Mouse (Mus musculus): ENCODE data around the gene Bdp1. TPM values are rescaled to one million over a fixed set of nuclear protein-coding genes. Genes with fewer than 3 reads are reported as not detected.
"Not testable (repeated sequence)": the region's sequence is repeated elsewhere in the genome, so short reads cannot be mapped to it uniquely, and the experiment has no call there.

The Bdp1 gene
- polyA plus RNA-seq, 1 experiment: 53.9 TPM

DNA sequence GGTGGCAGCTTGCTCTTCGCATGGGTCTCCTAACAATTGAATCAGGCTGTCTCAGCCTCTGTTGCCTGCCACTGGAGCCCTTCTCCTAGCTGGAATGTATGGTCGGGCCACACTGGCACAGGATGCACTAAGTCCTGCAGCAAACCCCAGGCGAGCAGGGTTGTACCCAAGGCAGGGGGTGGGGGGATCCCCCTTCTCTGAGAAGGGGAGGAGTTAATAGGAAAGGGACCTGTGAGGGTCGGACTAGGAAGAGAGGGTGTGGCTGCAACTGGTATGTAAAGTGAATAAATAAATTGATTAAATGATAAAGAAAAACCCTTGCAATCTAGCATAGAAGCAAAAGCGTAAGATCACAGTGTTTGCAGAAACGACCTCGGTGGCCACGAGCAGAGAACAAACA lies 32.4 kb downstream of the Bdp1 start:
- H3K36me3 ChIP-seq (ENCODE audit: control insufficient read depth, insufficient read depth, low read length, poor library complexity, severe bottlenecking): peaks cover 44% of the 10 kb centered on the region
- H3K4me1 ChIP-seq (ENCODE audit: control insufficient read depth, insufficient read depth, low read length): no peaks in the 10 kb centered on the region
- no peak overlapping the region for H3K27ac ChIP-seq (ENCODE audit: insufficient read depth, low read length)
- no peak overlapping the region for H3K4me3 ChIP-seq (ENCODE audit: low read depth, low read length)
- no peak for TF ChIP-seq CTCF (IDR thresholded peaks at IDR 0.05; ENCODE audit: low read depth, low read length)
- no peak for TF ChIP-seq EP300 (IDR thresholded peaks at IDR 0.05; ENCODE audit: insufficient read depth, low read depth, low read length)
- no peak for TF ChIP-seq POLR2A (IDR thresholded peaks at IDR 0.05; ENCODE audit: insufficient read depth, low read length)
- H3K9me3 ChIP-seq (replicated peaks; ENCODE audit: control insufficient read depth, insufficient read depth, low read length, poor library complexity, severe bottlenecking): no peaks in the 10 kb centered on the region
- no peak overlapping the region for H3K9ac ChIP-seq (ENCODE audit: low read depth, poor library complexity, severe bottlenecking)
- no peaks in the 10 kb centered on the region for H3K27me3 ChIP-seq (ENCODE audit: control insufficient read depth, insufficient read depth, low read length, poor library complexity, severe bottlenecking)

DNA sequence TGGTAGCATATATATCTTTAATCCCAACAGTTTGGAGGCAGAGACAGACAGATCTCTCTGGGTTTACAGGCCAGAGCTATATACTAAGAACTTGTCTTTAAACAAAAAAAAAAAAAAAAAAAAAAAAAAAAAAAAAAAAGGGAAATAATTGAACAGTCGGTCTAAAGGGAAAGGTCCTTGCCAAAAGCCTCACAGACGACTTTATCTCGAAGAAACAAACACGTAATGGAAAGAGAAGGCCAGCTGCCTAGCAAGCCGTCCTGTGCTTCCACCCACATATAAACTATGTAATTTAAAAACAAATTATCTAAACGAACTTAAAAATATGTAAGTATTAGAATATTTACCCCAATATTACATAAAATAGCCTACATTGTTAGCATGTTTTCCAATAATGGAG lies 36.0 kb downstream of the Bdp1 start:
- H3K27ac ChIP-seq (ENCODE audit: insufficient read depth, low read length): no peak overlapping the region
- no peak overlapping the region for H3K9ac ChIP-seq (ENCODE audit: low read depth, poor library complexity, severe bottlenecking)
- H3K36me3 ChIP-seq (ENCODE audit: control insufficient read depth, insufficient read depth, low read length, poor library complexity, severe bottlenecking): peaks cover 51% of the 10 kb centered on the region
- H3K9me3 ChIP-seq (replicated peaks; ENCODE audit: control insufficient read depth, insufficient read depth, low read length, poor library complexity, severe bottlenecking): no peaks in the 10 kb centered on the region
- no peak for TF ChIP-seq CTCF (IDR thresholded peaks at IDR 0.05; ENCODE audit: low read depth, low read length)
- TF ChIP-seq POLR2A (IDR thresholded peaks at IDR 0.05; ENCODE audit: insufficient read depth, low read length): no peak
- TF ChIP-seq EP300 (IDR thresholded peaks at IDR 0.05; ENCODE audit: insufficient read depth, low read depth, low read length): no peak
- H3K4me3 ChIP-seq (ENCODE audit: low read depth, low read length): no peak overlapping the region
- H3K4me1 ChIP-seq (ENCODE audit: control insufficient read depth, insufficient read depth, low read length): no peaks in the 10 kb centered on the region
- H3K27me3 ChIP-seq (ENCODE audit: control insufficient read depth, insufficient read depth, low read length, poor library complexity, severe bottlenecking): no peaks in the 10 kb centered on the region

DNA sequence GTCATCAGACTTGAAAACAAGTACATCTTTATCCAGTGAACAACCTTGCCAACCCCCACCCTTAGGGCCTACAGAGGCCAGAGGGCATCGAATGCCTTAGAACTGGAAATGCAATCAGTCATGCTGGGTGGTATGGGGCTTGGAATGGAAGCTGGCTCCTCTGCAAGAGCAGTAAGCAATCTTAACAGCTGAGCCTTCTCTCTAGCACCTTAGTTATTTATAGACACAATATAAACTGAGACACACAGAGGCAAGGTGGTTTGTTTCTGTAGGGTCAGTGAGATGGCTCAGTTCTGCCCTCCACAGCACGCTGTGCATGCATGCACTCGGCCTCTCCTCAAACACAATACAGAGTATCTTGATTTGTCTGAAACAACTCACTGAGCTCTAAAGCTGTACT lies 39.9 kb downstream of the Bdp1 start:
- peaks cover 59% of the 10 kb centered on the region for H3K36me3 ChIP-seq (ENCODE audit: control insufficient read depth, insufficient read depth, low read length, poor library complexity, severe bottlenecking)

DNA sequence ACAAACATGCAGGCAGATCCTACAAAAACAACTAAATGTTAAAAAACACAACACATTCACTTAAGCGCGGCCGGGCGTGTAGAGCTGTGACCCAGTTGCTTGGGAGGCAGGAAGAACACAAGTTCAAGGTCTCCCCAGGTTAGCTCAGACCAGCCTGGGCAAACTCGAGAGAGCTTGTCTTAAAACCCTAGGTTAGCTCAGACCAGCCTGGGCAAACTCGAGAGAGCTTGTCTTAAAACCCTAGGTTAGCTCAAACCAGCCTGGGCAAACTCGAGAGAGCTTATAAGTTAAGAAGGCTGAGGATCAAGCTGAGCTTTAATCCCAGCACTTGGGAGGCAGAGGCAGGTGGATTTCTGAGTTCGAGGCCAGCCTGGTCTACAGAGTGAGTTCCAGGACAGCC lies 46.1 kb downstream of the Bdp1 start:
- not testable (repeated sequence) for H3K27ac ChIP-seq (ENCODE audit: insufficient read depth, low read length); H3K4me1 ChIP-seq (ENCODE audit: control insufficient read depth, insufficient read depth, low read length); H3K9me3 ChIP-seq (replicated peaks; ENCODE audit: control insufficient read depth, insufficient read depth, low read length, poor library complexity, severe bottlenecking); H3K9ac ChIP-seq (ENCODE audit: low read depth, poor library complexity, severe bottlenecking); H3K4me3 ChIP-seq (ENCODE audit: low read depth, low read length); H3K27me3 ChIP-seq (ENCODE audit: control insufficient read depth, insufficient read depth, low read length, poor library complexity, severe bottlenecking)
- H3K36me3 ChIP-seq (ENCODE audit: control insufficient read depth, insufficient read depth, low read length, poor library complexity, severe bottlenecking): peaks cover 52% of the 10 kb centered on the region

More for the DNA sequence above, 39.9 kb downstream of the Bdp1 start:
- H3K27me3 ChIP-seq (ENCODE audit: control insufficient read depth, insufficient read depth, low read length, poor library complexity, severe bottlenecking): no peaks in the 10 kb centered on the region
- no peak for TF ChIP-seq CTCF (IDR thresholded peaks at IDR 0.05; ENCODE audit: low read depth, low read length)
- no peak for TF ChIP-seq EP300 (IDR thresholded peaks at IDR 0.05; ENCODE audit: insufficient read depth, low read depth, low read length)
- no peak for TF ChIP-seq POLR2A (IDR thresholded peaks at IDR 0.05; ENCODE audit: insufficient read depth, low read length)
- H3K4me1 ChIP-seq (ENCODE audit: control insufficient read depth, insufficient read depth, low read length): no peaks in the 10 kb centered on the region
- no peaks in the 10 kb centered on the region for H3K9me3 ChIP-seq (replicated peaks; ENCODE audit: control insufficient read depth, insufficient read depth, low read length, poor library complexity, severe bottlenecking)
- no peak overlapping the region for H3K4me3 ChIP-seq (ENCODE audit: low read depth, low read length)
- no peak overlapping the region for H3K27ac ChIP-seq (ENCODE audit: insufficient read depth, low read length)
- H3K9ac ChIP-seq (ENCODE audit: low read depth, poor library complexity, severe bottlenecking): no peak overlapping the region

DNA sequence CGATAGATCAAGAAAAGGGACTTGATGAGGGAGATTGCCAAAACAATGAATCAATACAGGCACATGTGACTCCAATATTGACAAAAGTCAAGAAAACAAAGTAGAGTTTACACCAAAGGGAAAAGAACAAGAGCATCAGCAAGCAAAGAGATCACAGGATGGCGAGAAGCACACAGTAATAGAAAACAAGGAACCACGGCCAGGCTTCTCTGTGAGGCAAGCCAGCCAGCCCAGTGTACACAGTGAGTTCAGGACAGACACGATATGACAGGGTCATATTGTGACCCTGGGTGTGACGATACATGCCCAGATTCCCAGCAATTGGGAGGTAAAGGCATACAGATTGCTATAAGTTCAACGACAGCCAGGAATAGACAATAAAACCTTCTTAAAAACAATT lies 77.9 kb downstream of the Bdp1 start:
- no peaks in the 10 kb centered on the region for H3K9me3 ChIP-seq (replicated peaks; ENCODE audit: control insufficient read depth, insufficient read depth, low read length, poor library complexity, severe bottlenecking)
- no peak overlapping the region for H3K4me3 ChIP-seq (ENCODE audit: low read depth, low read length)
- H3K4me1 ChIP-seq (ENCODE audit: control insufficient read depth, insufficient read depth, low read length): no peaks in the 10 kb centered on the region
- H3K27ac ChIP-seq (ENCODE audit: insufficient read depth, low read length): no peak overlapping the region
- no peak overlapping the region for H3K9ac ChIP-seq (ENCODE audit: low read depth, poor library complexity, severe bottlenecking)
- no peaks in the 10 kb centered on the region for H3K27me3 ChIP-seq (ENCODE audit: control insufficient read depth, insufficient read depth, low read length, poor library complexity, severe bottlenecking)
- TF ChIP-seq EP300 (IDR thresholded peaks at IDR 0.05; ENCODE audit: insufficient read depth, low read depth, low read length) (no peak), CTCF (IDR thresholded peaks at IDR 0.05; ENCODE audit: low read depth, low read length) (no peak), POLR2A (IDR thresholded peaks at IDR 0.05; ENCODE audit: insufficient read depth, low read length) (no peak)
- peaks cover 43% of the 10 kb centered on the region for H3K36me3 ChIP-seq (ENCODE audit: control insufficient read depth, insufficient read depth, low read length, poor library complexity, severe bottlenecking)

DNA sequence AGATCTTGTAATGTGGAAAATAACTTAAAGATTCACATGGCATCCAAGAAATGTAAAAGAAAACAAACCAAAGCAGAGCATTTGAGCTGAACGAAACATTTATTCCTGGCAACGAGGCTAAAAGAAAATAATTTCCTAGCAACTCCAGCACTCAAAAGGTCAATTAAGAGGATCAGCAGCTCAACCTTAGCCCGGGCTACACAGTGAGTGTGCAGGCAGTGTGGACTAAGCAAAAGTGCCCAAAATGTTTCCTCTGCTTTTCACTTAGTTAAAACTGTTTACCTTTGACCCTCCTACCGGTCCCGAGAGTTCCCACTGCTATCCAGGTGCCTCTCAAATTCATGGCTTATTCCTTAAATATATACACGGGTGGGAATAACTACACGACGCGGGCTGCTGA lies 87.0 kb downstream of the Bdp1 start:
- Histone ChIP-seq H3K27ac (ENCODE audit: insufficient read depth, low read length) (no peak overlapping the region), H3K9me3 (replicated peaks; ENCODE audit: control insufficient read depth, insufficient read depth, low read length, poor library complexity, severe bottlenecking) (no peaks in the 10 kb centered on the region), H3K4me1 (ENCODE audit: control insufficient read depth, insufficient read depth, low read length) (no peaks in the 10 kb centered on the region), H3K4me3 (ENCODE audit: low read depth, low read length) (no peak overlapping the region), H3K36me3 (ENCODE audit: control insufficient read depth, insufficient read depth, low read length, poor library complexity, severe bottlenecking) (peaks cover 8% of the 10 kb centered on the region), H3K27me3 (ENCODE audit: control insufficient read depth, insufficient read depth, low read length, poor library complexity, severe bottlenecking) (no peaks in the 10 kb centered on the region), H3K9ac (ENCODE audit: low read depth, poor library complexity, severe bottlenecking) (no peak overlapping the region)
- TF ChIP-seq EP300 (IDR thresholded peaks at IDR 0.05; ENCODE audit: insufficient read depth, low read depth, low read length) (no peak), CTCF (IDR thresholded peaks at IDR 0.05; ENCODE audit: low read depth, low read length) (no peak), POLR2A (IDR thresholded peaks at IDR 0.05; ENCODE audit: insufficient read depth, low read length) (no peak)
